Mouse (Mus musculus): ENCODE measurements around the gene Cox19.

DNA sequence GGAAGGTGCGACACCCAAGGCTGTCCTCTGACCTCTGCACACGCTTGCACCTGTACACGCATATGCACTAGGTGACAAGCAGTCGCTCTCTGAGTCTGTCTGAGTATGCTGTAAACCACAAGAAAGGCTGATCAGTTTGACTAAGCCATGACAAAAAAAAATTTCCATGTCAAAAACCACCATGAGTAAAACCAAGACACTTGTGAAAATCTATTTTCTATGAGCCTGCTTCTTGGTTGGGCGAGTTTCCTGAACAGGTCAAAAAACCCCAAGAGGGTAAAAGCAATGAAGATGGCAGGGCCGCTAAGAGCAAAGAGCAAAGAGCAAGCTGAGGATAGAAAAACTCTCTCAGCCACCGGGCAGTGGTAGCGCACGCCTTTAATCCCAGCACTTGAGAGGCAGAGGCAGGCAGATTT lies 47.6 kb downstream of the Cox19 start:
- TF ChIP-seq POLR2A (IDR thresholded peaks at IDR 0.05; ENCODE audit: insufficient read depth, low read length) (no peak), CTCF (IDR thresholded peaks at IDR 0.05; ENCODE audit: low read depth, low read length) (no peak)
